Mouse (Mus musculus): ENCODE data around the gene Nedd9.

DNA sequence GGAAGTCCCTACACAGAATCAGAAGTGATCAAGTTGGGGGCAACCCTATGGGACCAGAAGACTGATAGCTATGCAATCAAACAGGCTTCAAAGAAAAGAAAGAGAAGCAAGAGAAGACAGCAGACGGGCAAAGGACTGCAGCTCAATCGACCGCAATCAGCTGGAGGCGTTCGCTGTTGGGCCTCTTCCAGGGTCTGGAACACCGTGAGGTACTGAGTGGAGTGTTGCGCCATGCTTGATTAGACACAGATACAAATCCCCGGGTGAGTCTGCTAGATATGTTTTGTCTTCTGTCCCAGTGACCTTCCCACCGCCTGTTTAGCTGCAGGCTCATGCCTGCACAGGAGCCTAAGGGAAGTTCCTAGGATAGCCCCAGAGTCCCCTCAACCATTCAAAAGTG lies 145.7 kb downstream of the Nedd9 start:
- TF ChIP-seq CTCF (IDR thresholded peaks at IDR 0.05; ENCODE audit: low read depth, low read length): no peak
- no peak for TF ChIP-seq POLR2A (IDR thresholded peaks at IDR 0.05; ENCODE audit: extremely low read depth, insufficient read depth, low read length)
